Mouse (Mus musculus) midbrain, embryonic 13.5 days (tissue): ENCODE data around the gene Gmnn. TPM values are rescaled to one million over a fixed set of nuclear protein-coding genes. Genes with fewer than 3 reads are reported as not detected.

Experiments used
- ATAC-seq: fragments of 200-750 bp; cut with Nextera tagmentation; 2 replicates; pipeline ENCODE4 v1.8.0; 2017; ENCODE audit warnings: mild to moderate bottlenecking, moderate TSS enrichment, moderate library complexity
- H3K27ac ChIP-seq: fragments of 300-500 bp; sonication (generic); 2 replicates; pipeline ENCODE4 v1.5.1; 2015; ENCODE audit warnings: inconsistent platforms, mild to moderate bottlenecking, moderate library complexity
- H3K27me3 ChIP-seq: fragments of 300-500 bp; sonication (generic); 2 replicates; pipeline ENCODE4 v1.6.1; 2015; ENCODE audit warnings: mild to moderate bottlenecking, inconsistent platforms
- H3K36me3 ChIP-seq: fragments of 300-500 bp; sonication (generic); 2 replicates; pipeline ENCODE4 v1.6.1; 2015; ENCODE audit warnings: mild to moderate bottlenecking, inconsistent platforms
- H3K4me1 ChIP-seq: fragments of 300-500 bp; sonication (generic); replicated peaks from 2 replicates; pipeline ENCODE4 v1.6.1; 2015; ENCODE audit warnings: inconsistent platforms
- H3K4me2 ChIP-seq: fragments of 300-500 bp; sonication (generic); replicated peaks from 2 replicates; pipeline ENCODE4 v1.6.1; 2015; ENCODE audit warnings: moderate library complexity, mild to moderate bottlenecking, inconsistent platforms
- H3K4me3 ChIP-seq: fragments of 300-500 bp; sonication (generic); replicated peaks from 2 replicates; pipeline ENCODE4 v1.5.1; 2015; ENCODE audit warnings: mild to moderate bottlenecking, inconsistent platforms
- H3K9ac ChIP-seq: fragments of 300-500 bp; sonication (generic); replicated peaks from 2 replicates; pipeline ENCODE4 v1.6.1; 2015; ENCODE audit warnings: mild to moderate bottlenecking, inconsistent platforms
- H3K9me3 ChIP-seq: fragments of 300-500 bp; sonication (generic); 2 replicates; pipeline ENCODE4 v1.6.1; 2016; ENCODE audit warnings: mild to moderate bottlenecking, inconsistent platforms
- WGBS: fragments of 180-500 bp; shearing (Covaris S2); methylation state at CpG from one replicate; pipeline ENCODE4 v1.1.7; 2015; 5-methylcytosine and 5-hydroxymethylcytosine counted together
- polyA plus RNA-seq: library from polyadenylated mRNA; unstranded; fragments of >200 nt; fragmentation: Nextera tagmentation; extraction: Ambion mirVana; gene quantifications from 2 replicates; pipeline ENCODE4 v1.2.1, GENCODE M21; 2015

The Gmnn gene
- polyA plus RNA-seq, 1 experiment from 2014 or later = 45.7 TPM

GRCm38 (mm10) chr13:24717677-24718076 is 44.0 kb downstream of the Gmnn start:
- WGBS = 82% methylated on average over 7 of the region's 7 CpGs
- Histone ChIP-seq H3K4me3 (no peak overlapping the region), H3K9ac (no peak overlapping the region), H3K27me3 (no peaks in the 10 kb centered on the region), H3K9me3 (no peaks in the 10 kb centered on the region), H3K4me2 (no peak overlapping the region), H3K36me3 (peaks cover 38% of the 10 kb centered on the region), H3K4me1 (peaks cover 13% of the 10 kb centered on the region; the same call in 1 of the 2 replicates), H3K27ac (no peak overlapping the region)
- ATAC-seq = no peak

GRCm38 (mm10) chr13:24716441-24716840 is 45.3 kb downstream of the Gmnn start:
- H3K4me3 ChIP-seq = no peak overlapping the region

GRCm38 (mm10) chr13:24715601-24716000 is 46.1 kb downstream of the Gmnn start:
- H3K4me3 ChIP-seq = no peak overlapping the region
- no peak overlapping the region for H3K9ac ChIP-seq
- peaks cover 47% of the 10 kb centered on the region for H3K36me3 ChIP-seq
- WGBS = 57% methylated on average over 5 of the region's 5 CpGs
- no peaks in the 10 kb centered on the region for H3K9me3 ChIP-seq
- no peak for ATAC-seq
- no peaks in the 10 kb centered on the region for H3K27me3 ChIP-seq
- H3K27ac ChIP-seq = 0 out of 2 replicates have a peak overlapping the region, but pooled peaks have one; percentile 11
- H3K4me2 ChIP-seq = no peak overlapping the region
- H3K4me1 ChIP-seq = peaks cover 13% of the 10 kb centered on the region; the same call in 1 of the 2 replicates

More at GRCm38 (mm10) chr13:24716441-24716840, 45.3 kb downstream of the Gmnn start:
- Histone ChIP-seq H3K9me3 (no peaks in the 10 kb centered on the region), H3K4me2 (no peak overlapping the region), H3K27ac (no peak overlapping the region), H3K36me3 (peaks cover 39% of the 10 kb centered on the region), H3K27me3 (no peaks in the 10 kb centered on the region), H3K9ac (no peak overlapping the region), H3K4me1 (peaks cover 13% of the 10 kb centered on the region; the same call in 1 of the 2 replicates)
- no peak for ATAC-seq
- 87% methylated on average over 9 of the region's 9 CpGs for WGBS

- no peak overlapping the region for H3K4me3 ChIP-seq
- H3K27ac ChIP-seq = no peak overlapping the region
- H3K4me1 ChIP-seq = peaks cover 13% of the 10 kb centered on the region; the same call in 1 of the 2 replicates
- H3K27me3 ChIP-seq = no peaks in the 10 kb centered on the region
- WGBS = 71% methylated on average over 9 of the region's 9 CpGs
- ATAC-seq = peak; percentile 28; the same call in 1 of the 2 replicates
- no peak overlapping the region for H3K4me2 ChIP-seq
- H3K9me3 ChIP-seq = no peaks in the 10 kb centered on the region
- H3K36me3 ChIP-seq = peaks cover 50% of the 10 kb centered on the region
- H3K9ac ChIP-seq = no peak overlapping the region
Measured at GRCm38 (mm10) chr13:24714360-24714885, 47.3 kb downstream of the Gmnn start.

GRCm38 (mm10) chr13:24713434-24714000 is 48.2 kb downstream of the Gmnn start:
- Histone ChIP-seq H3K9me3 (no peaks in the 10 kb centered on the region), H3K9ac (no peak overlapping the region), H3K4me2 (peak overlapping the region; percentile 34), H3K27me3 (no peaks in the 10 kb centered on the region), H3K36me3 (peaks cover 43% of the 10 kb centered on the region), H3K27ac (no peak overlapping the region), H3K4me1 (peaks cover 13% of the 10 kb centered on the region; the same call in 1 of the 2 replicates), H3K4me3 (no peak overlapping the region)
- 8% methylated on average over 16 of the region's 16 CpGs for WGBS
- ATAC-seq = peak; percentile 81

- H3K9ac ChIP-seq = no peak overlapping the region
- no peaks in the 10 kb centered on the region for H3K27me3 ChIP-seq
- H3K4me2 ChIP-seq = no peak overlapping the region
- H3K9me3 ChIP-seq = no peaks in the 10 kb centered on the region
- ATAC-seq = no peak
- no peak overlapping the region for H3K4me3 ChIP-seq
- no peak overlapping the region for H3K27ac ChIP-seq
- peaks cover 13% of the 10 kb centered on the region; the same call in 1 of the 2 replicates for H3K4me1 ChIP-seq
- H3K36me3 ChIP-seq = peaks cover 34% of the 10 kb centered on the region
- 90% methylated on average over 7 of the region's 7 CpGs for WGBS
Measured at GRCm38 (mm10) chr13:24712581-24713130, 49.1 kb downstream of the Gmnn start.

GRCm38 (mm10) chr13:24710968-24711367 is 50.8 kb downstream of the Gmnn start:
- no peak overlapping the region for H3K9ac ChIP-seq
- no peak overlapping the region for H3K4me2 ChIP-seq
- H3K27me3 ChIP-seq = no peaks in the 10 kb centered on the region
- peaks cover 13% of the 10 kb centered on the region; the same call in 1 of the 2 replicates for H3K4me1 ChIP-seq
- ATAC-seq = no peak
- H3K4me3 ChIP-seq = no peak overlapping the region
- H3K9me3 ChIP-seq = no peaks in the 10 kb centered on the region
- H3K27ac ChIP-seq = no peak overlapping the region
- WGBS = 67% methylated on average over 7 of the region's 7 CpGs
- peaks cover 29% of the 10 kb centered on the region for H3K36me3 ChIP-seq

GRCm38 (mm10) chr13:24709656-24710396 is 51.9 kb downstream of the Gmnn start:
- no peak for ATAC-seq
- peaks cover 24% of the 10 kb centered on the region for H3K36me3 ChIP-seq
- peaks cover 6% of the 10 kb centered on the region; the same call in 1 of the 2 replicates for H3K4me1 ChIP-seq
- H3K4me2 ChIP-seq = no peak overlapping the region
- no peak overlapping the region for H3K4me3 ChIP-seq
- 74% methylated on average over 12 of the region's 12 CpGs for WGBS
- no peaks in the 10 kb centered on the region for H3K27me3 ChIP-seq
- no peaks in the 10 kb centered on the region for H3K9me3 ChIP-seq
- no peak overlapping the region for H3K27ac ChIP-seq
- H3K9ac ChIP-seq = no peak overlapping the region

GRCm38 (mm10) chr13:24702128-24702527 is 59.6 kb downstream of the Gmnn start:
- Histone ChIP-seq H3K36me3 (peaks cover 34% of the 10 kb centered on the region), H3K27me3 (no peaks in the 10 kb centered on the region), H3K9me3 (no peaks in the 10 kb centered on the region), H3K4me2 (no peak overlapping the region), H3K4me3 (no peak overlapping the region), H3K4me1 (no peaks in the 10 kb centered on the region), H3K27ac (no peak overlapping the region), H3K9ac (no peak overlapping the region)
- ATAC-seq = no peak
- 87% methylated on average over 5 of the region's 5 CpGs for WGBS

Other genes with a start within 250 kb of the Gmnn start
- gene Ripor2, start 179.7 kb downstream of the Gmnn start, polyA plus RNA-seq = 22.3 and 29.1 TPM in 2 replicates
- not detected in 2 replicates for gene Armh2, start 20.7 kb downstream of the Gmnn start, polyA plus RNA-seq
- 24.0 and 27.3 TPM in 2 replicates for gene BC005537, start 39.7 kb upstream of the Gmnn start, polyA plus RNA-seq
- 45.6 and 46.3 TPM in 2 replicates for gene Acot13, start 69.6 kb upstream of the Gmnn start, polyA plus RNA-seq
- 42.7 and 45.7 TPM in 2 replicates for gene Tdp2, start 69.8 kb upstream of the Gmnn start, polyA plus RNA-seq
- gene D130043K22Rik, start 83.2 kb upstream of the Gmnn start, polyA plus RNA-seq = 2.6 and 2.7 TPM in 2 replicates
- gene Aldh5a1, start 175.7 kb upstream of the Gmnn start, polyA plus RNA-seq = 7.5 and 7.9 TPM in 2 replicates
- 0.63 and 1.3 TPM in 2 replicates for gene Gpld1, start 181.2 kb upstream of the Gmnn start, polyA plus RNA-seq